Mouse (Mus musculus) heart, embryonic 11.5 days (tissue): Measurements from ENCODE around the gene Asb2. TPM values are rescaled to one million over a fixed set of nuclear protein-coding genes. Genes with fewer than 3 reads are reported as not detected.

Source experiments
- polyA plus RNA-seq: library from polyadenylated mRNA; unstranded; fragments of >200 nt; fragmentation: Nextera tagmentation; extraction: Ambion mirVana; gene quantifications from 2 replicates; pipeline ENCODE4 v1.2.1, GENCODE M21; 2014

The Asb2 gene
- polyA plus RNA-seq, 1 experiment from 2014 or later: 225 TPM

Other genes with a start within 250 kb of the Asb2 start
- 0.19 and 0.41 TPM in 2 replicates for gene Prima1, start 113.9 kb downstream of the Asb2 start, polyA plus RNA-seq
- gene Fam181a, start 45.0 kb downstream of the Asb2 start, polyA plus RNA-seq: not detected in 2 replicates
- 20.1 and 24.3 TPM in 2 replicates for gene Otub2, start 32.7 kb upstream of the Asb2 start, polyA plus RNA-seq
- 0.52 and 0.53 TPM in 2 replicates for gene 9330161L09Rik, start 51.8 kb upstream of the Asb2 start, polyA plus RNA-seq
- 72.5 and 74.2 TPM in 2 replicates for gene Ddx24, start 69.8 kb upstream of the Asb2 start, polyA plus RNA-seq
- 11.5 and 12.1 TPM in 2 replicates for gene Ifi27, start 78.2 kb upstream of the Asb2 start, polyA plus RNA-seq
- 0.92 and 1.8 TPM in 2 replicates for gene Ifi27l2a, start 87.7 kb upstream of the Asb2 start, polyA plus RNA-seq
- gene Ifi27l2b, start 101.2 kb upstream of the Asb2 start, polyA plus RNA-seq: not detected in 2 replicates
- 0.27 and 0.60 TPM in 2 replicates for gene Ppp4r4, start 176.3 kb upstream of the Asb2 start, polyA plus RNA-seq